Mouse (Mus musculus) testis, adult 2 months (tissue): ENCODE data around the gene Cd320. TPM values are rescaled to one million over a fixed set of nuclear protein-coding genes. Genes with fewer than 3 reads are reported as not detected.

Experiments used
- H3K27ac ChIP-seq: fragments of 200-500 bp; 2 replicates; pipeline ENCODE4 v1.5.1; 2012; ENCODE audit warnings: low read depth, low read length; ENCODE audit not compliant: control insufficient read depth, insufficient read depth
- H3K27me3 ChIP-seq: fragments of 200-500 bp; 2 replicates; pipeline ENCODE4 v1.6.1; 2012; ENCODE audit warnings: mild to moderate bottlenecking, low read length, moderate library complexity; ENCODE audit not compliant: control insufficient read depth, insufficient read depth
- H3K36me3 ChIP-seq: fragments of 200-500 bp; 2 replicates; pipeline ENCODE4 v1.6.1; 2012; ENCODE audit warnings: mild to moderate bottlenecking, low read length; ENCODE audit not compliant: control insufficient read depth, insufficient read depth
- H3K4me1 ChIP-seq: fragments of 200-500 bp; 2 replicates; pipeline ENCODE4 v1.6.1; 2012; ENCODE audit warnings: low read length; ENCODE audit not compliant: control insufficient read depth, insufficient read depth
- H3K4me3 ChIP-seq: fragments of 200-500 bp; 2 replicates; pipeline ENCODE4 v1.5.1; 2012; ENCODE audit warnings: low read depth, mild to moderate bottlenecking, low read length, moderate library complexity, mixed read lengths; ENCODE audit not compliant: control insufficient read depth
- CTCF ChIP-seq: fragments of 200-500 bp; IDR thresholded peaks from 2 replicates; pipeline ENCODE4 v1.5.1; 2012; ENCODE audit warnings: low read depth, mild to moderate bottlenecking, inconsistent platforms, low read length, moderate library complexity; ENCODE audit not compliant: control insufficient read depth, insufficient read depth, insufficient replicate concordance
- POLR2A ChIP-seq: fragments of 200-500 bp; IDR thresholded peaks from 2 replicates; pipeline ENCODE4 v1.6.1; 2012; ENCODE audit warnings: low read depth, mild to moderate bottlenecking, inconsistent platforms, low read length, moderate library complexity; ENCODE audit not compliant: control insufficient read depth
- polyA plus RNA-seq: library from polyadenylated mRNA; depleted of rRNA; stranded (reverse); fragments of >200 nt; gene quantifications from 2 replicates; pipeline ENCODE4 v1.2.3, GENCODE M21; 2012; rRNA removed

Cd320 gene
- polyA plus RNA-seq = 264 and 291 TPM in 2 replicates

DNA sequence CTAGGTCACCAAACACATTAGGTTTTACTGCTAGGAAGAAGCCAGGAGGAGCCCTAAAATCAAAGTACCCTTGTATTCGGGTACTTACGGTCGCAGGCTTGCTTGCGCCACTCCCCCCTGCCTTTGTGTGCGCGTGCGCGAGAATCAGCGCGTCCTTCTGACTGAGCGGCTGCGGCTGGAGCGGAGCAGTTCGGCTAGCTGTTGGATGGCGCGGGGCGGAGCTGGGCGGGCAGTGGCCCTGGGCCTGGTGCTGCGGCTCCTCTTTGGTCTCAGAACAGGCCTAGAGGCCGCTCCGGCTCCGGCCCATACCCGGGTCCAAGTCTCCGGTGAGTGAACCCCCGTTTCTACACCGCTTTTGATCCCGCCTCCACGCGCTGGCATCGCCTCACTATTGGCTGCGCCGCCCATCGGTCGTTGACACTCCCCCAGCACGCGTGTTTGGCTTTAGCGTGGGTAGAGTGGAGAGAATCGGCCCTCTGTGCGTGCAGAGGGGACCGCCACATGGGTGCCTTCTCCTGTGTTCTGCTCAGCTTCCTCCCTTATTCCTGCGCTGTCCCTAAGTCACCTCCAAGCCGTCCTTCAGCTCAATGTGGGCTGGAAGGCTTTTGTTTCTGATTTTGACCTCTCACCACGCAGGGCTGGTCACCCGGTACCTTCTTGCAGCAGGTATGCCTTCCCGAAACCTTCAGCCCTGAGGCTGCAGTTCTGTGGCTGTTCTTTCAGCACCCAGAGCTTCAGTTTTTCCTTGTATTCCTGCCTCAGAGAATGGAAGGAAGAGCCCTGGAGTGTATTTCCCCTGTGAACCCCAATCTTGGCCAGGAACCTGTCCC lies at the start of gene Cd320:
Gene Cd320 (plus strand): TSS at position 126 of the 830 bp plus-strand sequence.
- H3K4me1 ChIP-seq = no peaks in the 10 kb centered on the region
- peak within 1 kb of the TSS; percentile 97 for H3K27ac ChIP-seq
- peaks cover 2% of the 10 kb centered on the region for H3K36me3 ChIP-seq
- H3K27me3 ChIP-seq = no peaks in the 10 kb centered on the region
- TF ChIP-seq POLR2A (peak; percentile 97), CTCF (no peak)
- H3K4me3 ChIP-seq = peak within 1 kb of the TSS; percentile 97

DNA sequence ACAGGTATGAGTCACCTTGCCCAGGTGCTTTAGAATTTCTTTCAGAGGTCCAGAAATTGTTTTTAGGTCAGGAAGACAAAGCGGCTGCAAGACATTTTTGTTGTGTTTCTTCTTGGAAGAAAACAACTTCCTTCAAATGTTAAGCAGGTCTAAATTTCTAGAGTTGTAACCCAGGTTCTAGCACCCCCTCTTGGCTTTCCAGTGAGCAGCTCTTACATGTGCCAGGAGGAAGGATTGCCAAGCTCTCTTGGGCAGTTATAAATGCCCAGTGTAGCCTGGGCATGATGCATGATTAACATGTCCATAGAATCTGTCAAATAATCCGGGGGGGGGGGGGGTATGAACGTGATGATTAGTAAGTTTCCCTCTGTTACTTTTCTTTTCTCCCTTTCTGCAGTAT lies 44.6 kb upstream of the Cd320 start:
- H3K4me1 ChIP-seq = no peaks in the 10 kb centered on the region
- H3K27ac ChIP-seq = no peak overlapping the region
- no peaks in the 10 kb centered on the region for H3K36me3 ChIP-seq
- TF ChIP-seq POLR2A (no peak), CTCF (no peak)
- no peaks in the 10 kb centered on the region for H3K27me3 ChIP-seq
- no peak overlapping the region for H3K4me3 ChIP-seq

DNA sequence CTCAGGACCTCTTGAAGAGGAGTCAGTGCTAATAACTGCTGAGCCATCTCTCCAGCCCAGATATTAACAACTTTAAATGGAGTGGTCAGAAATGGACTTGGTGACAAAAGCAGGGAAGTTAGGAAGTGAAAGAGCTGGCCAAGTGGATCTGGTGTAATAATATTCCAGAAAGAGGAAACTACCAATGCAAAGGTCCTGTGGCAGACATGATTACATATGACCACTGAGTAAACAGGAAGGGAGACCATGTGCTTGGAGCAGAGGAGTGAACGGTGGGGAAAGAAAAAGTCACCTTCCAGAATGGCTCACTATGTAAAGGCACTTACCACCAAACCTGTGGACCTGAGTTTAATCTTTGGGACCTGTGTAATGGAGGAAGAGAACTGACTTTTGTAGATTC lies 43.6 kb upstream of the Cd320 start:
- Histone ChIP-seq H3K4me3 (no peak overlapping the region), H3K4me1 (no peaks in the 10 kb centered on the region), H3K36me3 (no peaks in the 10 kb centered on the region), H3K27me3 (no peaks in the 10 kb centered on the region), H3K27ac (no peak overlapping the region)
- TF ChIP-seq CTCF (no peak), POLR2A (no peak)

DNA sequence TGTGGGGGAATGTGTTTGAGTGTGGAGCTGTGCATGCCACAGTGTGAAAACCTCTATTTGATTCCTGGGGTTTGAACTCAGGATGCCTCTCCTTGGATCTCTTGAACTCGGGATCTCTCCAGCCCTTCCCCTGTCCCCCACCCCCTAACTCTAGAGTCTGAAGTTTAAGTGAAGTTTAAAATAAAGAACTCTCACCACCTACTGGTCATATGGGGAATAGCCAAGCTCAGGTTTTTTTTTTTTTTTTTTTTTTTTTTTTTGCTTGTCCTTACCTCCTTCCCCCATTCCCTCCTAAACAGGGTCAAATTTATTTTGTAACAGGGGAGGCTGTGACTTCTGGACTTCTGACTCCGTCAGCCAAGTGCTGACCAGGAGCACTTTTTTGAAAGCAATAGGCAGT lies 40.7 kb upstream of the Cd320 start:
- TF ChIP-seq CTCF (no peak), POLR2A (no peak)
- no peak overlapping the region for H3K4me3 ChIP-seq

DNA sequence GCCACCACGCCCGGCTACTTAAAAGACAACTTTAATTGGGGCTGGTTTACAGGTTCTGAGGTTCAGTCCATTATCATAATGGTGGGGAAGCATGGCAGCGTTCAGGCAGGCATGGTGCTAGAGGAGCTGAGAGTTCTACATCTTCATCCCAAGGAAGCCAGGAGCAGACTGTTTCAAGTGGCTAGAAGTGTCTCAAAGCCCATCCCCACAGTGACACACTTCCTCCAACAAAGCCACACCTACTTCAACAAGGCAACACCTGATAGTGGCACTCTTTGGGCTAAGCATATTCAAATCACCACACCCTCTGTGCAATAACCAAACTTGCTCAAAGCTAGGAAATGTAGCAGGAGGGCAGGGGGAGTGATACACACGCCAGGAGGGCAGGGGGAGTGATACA lies 38.7 kb upstream of the Cd320 start:
- Histone ChIP-seq H3K4me1 (peaks cover 3% of the 10 kb centered on the region), H3K27me3 (no peaks in the 10 kb centered on the region), H3K27ac (no peak overlapping the region), H3K4me3 (no peak overlapping the region), H3K36me3 (no peaks in the 10 kb centered on the region)
- TF ChIP-seq POLR2A = no peak
- TF ChIP-seq CTCF = no peak

More for the DNA sequence above, 40.7 kb upstream of the Cd320 start:
- no peaks in the 10 kb centered on the region for H3K4me1 ChIP-seq
- H3K27me3 ChIP-seq = no peaks in the 10 kb centered on the region
- no peak overlapping the region for H3K27ac ChIP-seq
- H3K36me3 ChIP-seq = no peaks in the 10 kb centered on the region

DNA sequence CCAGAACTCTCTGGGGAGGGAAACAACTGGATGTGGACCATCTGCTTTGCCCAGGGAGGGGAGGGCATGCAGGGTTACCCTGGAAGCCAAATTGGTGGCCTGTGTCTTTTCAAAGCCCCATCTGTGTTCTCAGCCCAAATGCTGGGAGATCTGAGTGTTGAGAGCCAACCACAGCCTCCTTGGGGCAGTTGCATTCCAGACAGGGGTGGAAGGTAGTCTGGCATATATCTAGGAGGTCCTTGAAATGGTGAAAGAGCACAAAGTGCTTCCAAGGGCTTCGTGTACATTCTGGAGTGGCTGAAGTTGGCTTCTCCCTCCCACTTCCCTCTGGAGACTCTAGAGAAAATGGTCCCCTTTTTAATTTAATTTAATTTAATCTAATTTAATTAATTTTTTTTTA lies 38.1 kb upstream of the Cd320 start:
- Histone ChIP-seq H3K4me3 (no peak overlapping the region), H3K36me3 (no peaks in the 10 kb centered on the region), H3K27ac (no peak overlapping the region), H3K27me3 (no peaks in the 10 kb centered on the region), H3K4me1 (peaks cover 3% of the 10 kb centered on the region)
- no peak for TF ChIP-seq CTCF
- TF ChIP-seq POLR2A = no peak

DNA sequence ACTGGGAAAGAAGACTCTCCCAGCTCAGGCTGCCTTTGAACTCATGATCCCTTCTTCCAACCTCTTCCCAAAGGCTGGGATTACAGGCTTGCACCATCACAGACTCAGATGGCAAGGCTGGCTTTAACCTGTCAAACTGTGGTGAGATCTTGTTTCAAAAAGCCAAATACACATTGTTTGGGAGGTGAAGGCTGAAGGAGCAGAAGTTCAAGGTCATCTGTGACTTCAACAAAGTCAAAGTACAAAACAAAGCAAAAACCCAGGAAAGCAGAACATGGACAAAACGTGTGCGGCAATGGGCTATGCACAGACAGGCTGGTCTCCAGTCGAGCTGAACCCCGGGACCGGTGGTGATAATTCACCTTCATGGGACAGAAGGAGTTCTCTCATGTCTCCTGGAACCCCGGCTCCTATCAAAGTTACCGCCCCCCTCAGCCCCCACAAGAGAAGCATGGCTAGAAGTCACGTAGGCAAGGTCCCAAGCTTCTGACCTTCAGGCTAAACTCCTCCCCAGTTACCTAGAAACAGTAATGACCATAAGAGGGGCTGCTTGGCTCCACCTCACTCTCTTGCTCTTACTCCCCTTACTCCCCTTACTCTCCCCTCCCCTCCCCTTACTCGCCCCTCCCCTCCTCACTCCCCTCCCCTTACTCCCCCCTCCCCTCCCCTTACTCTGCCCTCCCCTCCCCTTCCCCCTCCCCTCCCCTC lies 35.6 kb upstream of the Cd320 start:
- Histone ChIP-seq H3K4me3 (no peak overlapping the region), H3K4me1 (peaks cover 12% of the 10 kb centered on the region), H3K27me3 (no peaks in the 10 kb centered on the region), H3K36me3 (no peaks in the 10 kb centered on the region), H3K27ac (no peak overlapping the region)
- TF ChIP-seq CTCF (no peak), POLR2A (no peak)
